Mouse (Mus musculus) E14TG2a.4 (cell line): ENCODE data around the gene Tril.

Experiments
- CTCF ChIP-seq: conservative IDR thresholded peaks from 2 replicates; pipeline ENCODE4 v1.5.1; 2014; ENCODE audit warnings: low read length
- POU5F1 ChIP-seq: IDR thresholded peaks from 2 replicates; pipeline ENCODE4 v1.6.1; 2014; ENCODE audit warnings: low read length, borderline replicate concordance

DNA sequence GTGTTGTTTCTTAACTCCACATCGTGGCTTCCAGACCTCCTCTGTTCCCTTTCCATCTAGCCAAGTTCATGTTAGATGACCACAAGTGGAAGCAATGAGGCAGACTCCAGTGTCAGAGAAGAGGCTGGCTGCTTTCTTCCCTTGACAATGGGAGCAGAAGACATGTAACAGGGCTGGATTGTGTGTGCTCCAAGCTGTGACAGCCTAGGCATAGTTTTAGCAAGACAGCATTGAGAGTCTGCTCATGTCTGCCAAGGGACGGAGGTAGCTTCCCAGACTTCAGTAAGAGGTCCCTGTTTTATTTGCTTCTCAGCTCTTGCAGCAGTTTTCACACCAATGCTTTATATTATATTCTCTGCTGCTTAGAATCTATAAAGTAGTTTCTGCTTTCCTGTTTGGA, 33.6 kb upstream of the Tril start:
- TF ChIP-seq CTCF (no peak), POU5F1 (no peak)
